Mouse (Mus musculus) liver, adult 2 months (tissue): ENCODE measurements around the gene Cd55.
"Not testable (repeated sequence)": the region's sequence is repeated elsewhere in the genome, so short reads cannot be mapped to it uniquely, and the experiment has no call there.

Source experiments
- CTCF ChIP-seq: fragments of 200-500 bp; IDR thresholded peaks from 2 replicates; pipeline ENCODE4 v1.5.1; 2011; ENCODE audit warnings: low read depth, low read length, control low read depth
- POLR2A ChIP-seq: fragments of 200-500 bp; IDR thresholded peaks from 2 replicates; pipeline ENCODE4 v1.6.1; 2011; ENCODE audit warnings: low read length, control low read depth; ENCODE audit not compliant: insufficient read depth; ENCODE audit errors: extremely low read depth

GRCm38 (mm10) chr1:130428667-130429066 lies 33.9 kb downstream of the Cd55 start:
- not testable (repeated sequence) for TF ChIP-seq CTCF, POLR2A
